In the genomic region with DNA sequence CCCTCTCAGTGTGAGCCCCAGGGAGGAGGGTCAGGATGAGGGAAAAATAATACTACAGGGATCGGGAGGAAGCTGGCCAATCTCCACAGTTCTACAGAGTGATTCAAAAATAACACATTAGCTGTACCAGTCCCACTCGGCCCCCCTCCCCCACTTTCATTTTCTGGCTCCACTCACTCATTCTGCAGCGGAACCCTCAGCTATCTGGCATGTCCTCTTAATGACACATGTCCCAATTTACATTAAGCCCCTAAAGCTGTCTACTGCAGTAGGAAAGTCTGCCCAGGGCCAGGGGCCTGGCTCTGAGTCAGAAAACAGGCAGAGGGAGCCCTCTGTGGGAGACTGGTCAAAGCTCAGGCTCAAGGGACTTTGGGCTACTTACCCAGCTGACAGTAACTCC, we compare ENCODE assay signal across 8 mouse cellular contexts. TPM values are rescaled to one million over a fixed set of nuclear protein-coding genes. Genes with fewer than 3 reads are reported as not detected.
DNase-seq lines count a peak whose midpoint lies in the region; ATAC-seq lines count a peak whose summit lies in the region.

No protein-coding gene starts in this region.

- no peaks in the 10 kb centered on the region for H3K36me3 ChIP-seq in embryonic facial prominence, embryonic 12.5 days
- peaks cover 2% of the 10 kb centered on the region; the same call in 1 of the 2 replicates for H3K36me3 ChIP-seq in heart, embryonic 12.5 days
- H3K36me3 ChIP-seq in kidney, embryonic 14.5 days (ENCODE audit: control insufficient read depth, insufficient read depth, low read length), result no peaks in the 10 kb centered on the region
- no peaks in the 10 kb centered on the region for H3K36me3 ChIP-seq in lung, embryonic 16.5 days (ENCODE audit: control insufficient read depth, insufficient read depth, low read length)

- DNase-seq in ovary, postnatal 36 days (ENCODE audit: low spot score), result peak; percentile 56
- DNase-seq in ovary, adult 18-20 months (ENCODE audit: low spot score), result no peak
- DNase-seq in right cerebral cortex, postnatal 10 days (ENCODE audit: low spot score in 2 of 2), result peak; percentile 72 to 74
- DNase-seq in thymus, postnatal 25 days, result no peak

- peak overlapping the region; percentile 63; the same call in 1 of the 2 replicates for H3K27ac ChIP-seq in embryonic facial prominence, embryonic 12.5 days
- peak overlapping the region; percentile 99 for H3K27ac ChIP-seq in heart, embryonic 12.5 days (ENCODE audit: poor library complexity, severe bottlenecking)
- peak overlapping the region; percentile 51; the same call in 1 of the 2 replicates for H3K27ac ChIP-seq in kidney, embryonic 14.5 days (ENCODE audit: low read depth, low read length)
- H3K27ac ChIP-seq in lung, embryonic 16.5 days (ENCODE audit: low read length), result peak overlapping the region; percentile 61

- peaks cover 55% of the 10 kb centered on the region for H3K4me1 ChIP-seq in embryonic facial prominence, embryonic 12.5 days
- peaks cover 82% of the 10 kb centered on the region for H3K4me1 ChIP-seq in heart, embryonic 12.5 days (replicated peaks)
- H3K4me1 ChIP-seq in kidney, embryonic 14.5 days (ENCODE audit: control insufficient read depth, insufficient read depth, low read length), result peaks cover 55% of the 10 kb centered on the region
- H3K4me1 ChIP-seq in lung, embryonic 16.5 days (replicated peaks; ENCODE audit: control insufficient read depth, insufficient read depth, low read length), result peaks cover 69% of the 10 kb centered on the region

- no peaks in the 10 kb centered on the region for H3K9me3 ChIP-seq in embryonic facial prominence, embryonic 12.5 days
- no peaks in the 10 kb centered on the region for H3K9me3 ChIP-seq in heart, embryonic 12.5 days (replicated peaks)
- no peaks in the 10 kb centered on the region for H3K9me3 ChIP-seq in kidney, embryonic 14.5 days (ENCODE audit: control insufficient read depth, low read length)
- no peaks in the 10 kb centered on the region for H3K9me3 ChIP-seq in lung, embryonic 16.5 days (ENCODE audit: control insufficient read depth, low read length)

- no peaks in the 10 kb centered on the region for H3K27me3 ChIP-seq in embryonic facial prominence, embryonic 12.5 days
- no peaks in the 10 kb centered on the region for H3K27me3 ChIP-seq in heart, embryonic 12.5 days (replicated peaks)
- no peaks in the 10 kb centered on the region for H3K27me3 ChIP-seq in kidney, embryonic 14.5 days (ENCODE audit: control insufficient read depth, insufficient read depth, low read length)
- H3K27me3 ChIP-seq in lung, embryonic 16.5 days (ENCODE audit: control insufficient read depth, insufficient read depth, low read depth, low read length), result no peaks in the 10 kb centered on the region

- peak; percentile 19 for ATAC-seq in embryonic facial prominence, embryonic 12.5 days (ENCODE audit: insufficient number of reproducible peaks, insufficient read depth, low FRiP score, low TSS enrichment)
- peak; percentile 37 for ATAC-seq in heart, embryonic 12.5 days (ENCODE audit: insufficient number of reproducible peaks, low FRiP score)
- peak; percentile 2; the same call in 1 of the 2 replicates for ATAC-seq in kidney, embryonic 14.5 days (ENCODE audit: low FRiP score, low TSS enrichment)
- ATAC-seq in lung, embryonic 16.5 days (ENCODE audit: low read depth), result peak; percentile 53

- WGBS in embryonic facial prominence, embryonic 12.5 days, result 18% methylated on average over 3 of the region's 3 CpGs
- WGBS in heart, embryonic 12.5 days, result 8% methylated on average over 3 of the region's 3 CpGs
- WGBS in kidney, embryonic 14.5 days, result 37% methylated on average over 3 of the region's 3 CpGs
- WGBS in lung, embryonic 16.5 days, result 21% methylated on average over 3 of the region's 3 CpGs

- no peak overlapping the region for H3K4me3 ChIP-seq in embryonic facial prominence, embryonic 12.5 days
- H3K4me3 ChIP-seq in heart, embryonic 12.5 days, result peak overlapping the region; percentile 19; the same call in 1 of the 2 replicates
- H3K4me3 ChIP-seq in kidney, embryonic 14.5 days (ENCODE audit: low read length), result no peak overlapping the region
- H3K4me3 ChIP-seq in lung, embryonic 16.5 days (ENCODE audit: low read length), result no peak overlapping the region

- H3K9ac ChIP-seq in embryonic facial prominence, embryonic 12.5 days, result no peak overlapping the region
- peak overlapping the region; percentile 65; the same call in 1 of the 2 replicates for H3K9ac ChIP-seq in heart, embryonic 12.5 days
- H3K9ac ChIP-seq in kidney, embryonic 14.5 days (ENCODE audit: low read depth, low read length), result peak overlapping the region; percentile 40; the same call in 1 of the 2 replicates
- H3K9ac ChIP-seq in lung, embryonic 16.5 days (ENCODE audit: low read length), result peak overlapping the region; percentile 18; the same call in 1 of the 2 replicates

- peak overlapping the region; percentile 35; the same call in 1 of the 2 replicates for H3K4me2 ChIP-seq in embryonic facial prominence, embryonic 12.5 days (replicated peaks)
- peak overlapping the region; percentile 57 for H3K4me2 ChIP-seq in heart, embryonic 12.5 days
- H3K4me2 ChIP-seq in kidney, embryonic 14.5 days (replicated peaks; ENCODE audit: low read depth, low read length), result no peak overlapping the region
- H3K4me2 ChIP-seq in lung, embryonic 16.5 days (ENCODE audit: low read depth, low read length), result peak overlapping the region; percentile 33

RNA-seq across cellular contexts. Expression of a gene that starts 4.7 kb away (rescaled TPM):
- 148 and 152 TPM in 2 replicates for polyA plus RNA-seq in embryonic facial prominence, embryonic 12.5 days (2016; fragmentation: Nextera tagmentation; extraction: Ambion mirVana)
- polyA plus RNA-seq in heart, embryonic 12.5 days (2016; fragmentation: Nextera tagmentation; extraction: Ambion mirVana), result 151 and 153 TPM in 2 replicates
- 164 and 174 TPM in 2 replicates for polyA plus RNA-seq in kidney, embryonic 14.5 days (2014; fragmentation: Nextera tagmentation; extraction: Ambion mirVana)
- 149 and 156 TPM in 2 replicates for polyA plus RNA-seq in lung, embryonic 16.5 days (2015; fragmentation: Nextera tagmentation; extraction: Ambion mirVana)

RNA-seq across cellular contexts. Expression of a gene that starts 59.9 kb away (rescaled TPM):
- 12.2 and 12.9 TPM in 2 replicates for polyA plus RNA-seq in embryonic facial prominence, embryonic 12.5 days (2016; fragmentation: Nextera tagmentation; extraction: Ambion mirVana)
- polyA plus RNA-seq in heart, embryonic 12.5 days (2016; fragmentation: Nextera tagmentation; extraction: Ambion mirVana), result 8.2 and 8.7 TPM in 2 replicates
- polyA plus RNA-seq in kidney, embryonic 14.5 days (2014; fragmentation: Nextera tagmentation; extraction: Ambion mirVana), result 20.7 and 25.3 TPM in 2 replicates
- 8.4 and 8.8 TPM in 2 replicates for polyA plus RNA-seq in lung, embryonic 16.5 days (2015; fragmentation: Nextera tagmentation; extraction: Ambion mirVana)

Comparison
In these comparisons a context has a peak if more than half of its experiments do, and no peak if none do; other contexts are left out.
1. DNase-seq: peak in ovary, postnatal 36 days (single experiment) and right cerebral cortex, postnatal 10 days (2 of 2); none in ovary, adult 18-20 months (single experiment) and thymus, postnatal 25 days (single experiment).
2. ATAC-seq: peak in every context shown above with its lines; median percentile 53 in lung, embryonic 16.5 days; 37 in heart, embryonic 12.5 days; 19 in embryonic facial prominence, embryonic 12.5 days; 2 in kidney, embryonic 14.5 days.
3. Peak in every context shown above with its lines, with median percentiles within 50 percentile points of each other: H3K27ac ChIP-seq.